Mouse (Mus musculus): ENCODE results near the gene Slc38a2. TPM values are rescaled to one million over a fixed set of nuclear protein-coding genes. Genes with fewer than 3 reads are reported as not detected.
A peak's percentile ranks its signal among the peaks of the same experiment; 100 is the strongest.

The Slc38a2 gene
- polyA plus RNA-seq, 1 experiment from 2014 or later: 165 TPM

DNA sequence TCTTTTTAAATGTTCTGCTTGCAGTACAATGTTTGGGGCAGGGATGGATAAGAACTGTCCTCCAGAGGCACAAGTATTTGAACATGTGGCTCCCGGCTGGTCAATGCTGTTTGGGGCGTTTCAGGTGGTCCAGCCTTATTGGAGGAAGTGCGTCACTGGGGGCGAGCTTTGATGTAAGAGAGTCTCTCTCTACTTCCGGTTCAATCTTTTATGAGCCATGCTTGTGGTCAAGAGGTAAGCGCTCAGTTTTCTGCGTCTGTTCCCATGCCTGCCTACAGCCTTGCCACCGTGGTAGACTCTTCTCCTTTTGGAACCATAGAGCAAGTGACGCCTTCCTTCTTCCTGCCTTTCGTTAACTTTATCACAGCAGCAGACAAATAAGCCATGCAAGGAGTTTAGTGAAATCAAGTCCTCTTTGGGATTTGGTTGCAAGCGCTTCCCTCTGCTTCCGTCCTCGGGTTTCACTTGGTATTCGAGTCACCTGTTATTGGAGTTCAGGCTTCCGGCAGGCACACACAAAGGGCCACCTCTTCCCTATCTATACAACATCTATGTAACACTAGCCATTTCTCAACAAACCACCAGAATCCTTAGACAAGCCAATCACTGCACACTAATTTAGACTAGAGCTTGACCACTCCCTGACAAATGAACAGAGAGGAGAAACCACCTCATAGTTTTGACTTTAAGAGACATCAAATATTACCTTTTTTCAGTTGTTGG, 37.3 kb upstream of the Slc38a2 start:
- Histone ChIP-seq H3K36me3 (no peaks in the 10 kb centered on the region), H3K27ac (no peak overlapping the region), H3K4me2 (replicated peaks) (no peak overlapping the region), H3K27me3 (no peaks in the 10 kb centered on the region), H3K9me3 (no peaks in the 10 kb centered on the region), H3K4me1 (peaks cover 20% of the 10 kb centered on the region), H3K4me3 (no peak overlapping the region), H3K9ac (no peak overlapping the region)
- no peak for ATAC-seq (ENCODE audit: low FRiP score, low read depth)
- 74% methylated on average over 15 of the region's 15 CpGs for WGBS

DNA sequence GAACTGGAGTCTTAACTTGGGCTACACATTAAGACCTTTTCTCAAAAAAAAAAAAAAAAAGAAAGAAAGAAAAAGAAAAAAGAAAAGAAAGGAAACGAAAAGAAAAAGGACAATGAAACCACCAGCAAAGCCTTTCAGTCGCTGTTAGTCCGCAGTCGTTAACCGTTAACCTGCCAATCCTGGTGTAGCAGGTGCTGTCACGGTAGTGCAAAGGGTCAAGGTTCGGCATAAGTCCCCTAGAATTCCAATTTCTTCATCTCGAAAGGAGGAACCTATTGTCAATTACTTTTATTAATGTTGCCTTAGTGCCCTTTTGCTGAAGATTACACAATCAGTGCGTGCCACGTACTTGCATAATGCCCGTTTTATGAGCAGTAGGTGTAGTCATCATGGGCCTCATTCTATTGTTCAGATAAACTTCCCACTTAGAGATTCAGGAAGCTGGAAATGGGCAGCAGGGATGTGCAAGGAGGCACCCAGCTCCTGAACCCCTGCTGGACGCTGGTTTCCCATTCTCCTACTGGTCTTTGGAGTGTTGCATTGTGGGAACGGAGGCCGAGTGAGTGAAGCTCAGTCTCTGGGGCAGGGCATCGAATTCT, 36.1 kb upstream of the Slc38a2 start:
- H3K27ac ChIP-seq: no peak overlapping the region
- no peak overlapping the region for H3K9ac ChIP-seq
- no peak overlapping the region for H3K4me3 ChIP-seq
- no peaks in the 10 kb centered on the region for H3K9me3 ChIP-seq
- ATAC-seq (ENCODE audit: low FRiP score, low read depth): no peak
- H3K27me3 ChIP-seq: no peaks in the 10 kb centered on the region
- no peak overlapping the region for H3K4me2 ChIP-seq (replicated peaks)
- 83% methylated on average over 15 of the region's 15 CpGs for WGBS
- peaks cover 22% of the 10 kb centered on the region for H3K4me1 ChIP-seq
- H3K36me3 ChIP-seq: no peaks in the 10 kb centered on the region

- Histone ChIP-seq H3K9ac (no peak overlapping the region), H3K36me3 (no peaks in the 10 kb centered on the region), H3K9me3 (no peaks in the 10 kb centered on the region), H3K27me3 (no peaks in the 10 kb centered on the region), H3K4me1 (peaks cover 23% of the 10 kb centered on the region), H3K4me3 (no peak overlapping the region), H3K4me2 (replicated peaks) (no peak overlapping the region; the same call in 1 of the 2 replicates), H3K27ac (no peak overlapping the region)
- WGBS: 53% methylated on average over 7 of the region's 7 CpGs
- no peak for ATAC-seq (ENCODE audit: low FRiP score, low read depth)
Observed at GRCm38 (mm10) chr15:96734423-96734822, 34.9 kb upstream of the Slc38a2 start.

GRCm38 (mm10) chr15:96730416-96730815, 30.9 kb upstream of the Slc38a2 start:
- no peak overlapping the region for H3K27ac ChIP-seq
- 88% methylated on average over 9 of the region's 9 CpGs for WGBS
- no peak overlapping the region for H3K9ac ChIP-seq

DNA sequence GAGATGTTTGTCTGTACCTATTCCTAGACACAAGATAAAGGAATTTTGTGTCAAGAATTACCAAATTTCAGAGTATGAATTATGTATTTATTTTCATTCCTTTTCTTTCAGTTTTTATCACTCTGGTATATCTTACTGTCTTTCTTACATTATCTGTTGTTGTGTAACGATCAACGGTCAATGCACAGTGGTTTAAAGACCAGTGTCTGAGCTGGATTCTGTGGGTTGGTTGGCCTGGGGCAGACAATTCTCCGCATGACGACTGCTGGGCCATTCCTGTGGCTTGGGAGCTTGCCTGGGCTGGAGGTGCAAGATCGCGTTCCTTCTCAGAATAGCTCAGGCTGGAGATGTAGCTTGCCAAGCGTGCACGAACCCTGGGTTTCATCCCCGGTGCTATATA, 30.3 kb upstream of the Slc38a2 start:
- no peak overlapping the region for H3K9ac ChIP-seq
- ATAC-seq (ENCODE audit: low FRiP score, low read depth): no peak
- H3K27ac ChIP-seq: no peak overlapping the region
- 83% methylated on average over 9 of the region's 9 CpGs for WGBS
- no peaks in the 10 kb centered on the region for H3K27me3 ChIP-seq
- no peaks in the 10 kb centered on the region for H3K36me3 ChIP-seq
- peaks cover 33% of the 10 kb centered on the region for H3K4me1 ChIP-seq
- H3K9me3 ChIP-seq: no peaks in the 10 kb centered on the region
- no peak overlapping the region for H3K4me2 ChIP-seq (replicated peaks)
- no peak overlapping the region for H3K4me3 ChIP-seq

More at GRCm38 (mm10) chr15:96730416-96730815, 30.9 kb upstream of the Slc38a2 start:
- peaks cover 33% of the 10 kb centered on the region for H3K4me1 ChIP-seq
- no peak overlapping the region for H3K4me2 ChIP-seq (replicated peaks)
- no peak overlapping the region for H3K4me3 ChIP-seq
- ATAC-seq (ENCODE audit: low FRiP score, low read depth): no peak
- H3K36me3 ChIP-seq: no peaks in the 10 kb centered on the region
- no peaks in the 10 kb centered on the region for H3K27me3 ChIP-seq
- no peaks in the 10 kb centered on the region for H3K9me3 ChIP-seq

GRCm38 (mm10) chr15:96728993-96729392, 29.5 kb upstream of the Slc38a2 start:
- Histone ChIP-seq H3K4me1 (peaks cover 26% of the 10 kb centered on the region), H3K4me3 (no peak overlapping the region), H3K36me3 (no peaks in the 10 kb centered on the region), H3K27me3 (no peaks in the 10 kb centered on the region), H3K9me3 (no peaks in the 10 kb centered on the region), H3K27ac (peak overlapping the region; percentile 44), H3K9ac (no peak overlapping the region), H3K4me2 (replicated peaks) (no peak overlapping the region)
- 28% methylated on average over 10 of the region's 10 CpGs for WGBS
- ATAC-seq (ENCODE audit: low FRiP score, low read depth): no peak

- Histone ChIP-seq H3K4me3 (no peak overlapping the region), H3K9me3 (no peaks in the 10 kb centered on the region), H3K9ac (no peak overlapping the region), H3K27me3 (no peaks in the 10 kb centered on the region), H3K36me3 (no peaks in the 10 kb centered on the region), H3K27ac (peak overlapping the region; percentile 44; the same call in 1 of the 2 replicates), H3K4me2 (replicated peaks) (no peak overlapping the region), H3K4me1 (peaks cover 20% of the 10 kb centered on the region)
- 60% methylated on average over 4 of the region's 4 CpGs for WGBS
- ATAC-seq (ENCODE audit: low FRiP score, low read depth): no peak
Observed at GRCm38 (mm10) chr15:96728346-96728745, 28.8 kb upstream of the Slc38a2 start.

DNA sequence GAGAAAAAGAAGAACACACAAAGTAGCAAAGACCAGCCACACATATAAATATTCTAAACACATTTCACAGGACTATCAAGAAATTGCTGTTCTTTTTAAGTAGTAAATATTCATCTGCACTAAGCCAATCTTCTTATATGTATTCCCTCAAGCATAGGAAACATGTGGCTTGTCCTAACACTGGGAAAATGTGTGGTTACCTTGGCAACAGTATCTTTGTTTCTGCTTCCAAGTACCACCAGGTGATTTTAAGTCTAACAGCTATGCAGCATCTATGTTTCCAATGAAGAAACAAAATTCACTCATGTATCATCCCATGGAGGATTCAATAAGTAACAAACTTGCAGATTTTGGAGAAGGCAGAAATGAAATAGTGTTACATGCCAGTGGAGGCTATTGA, 25.0 kb upstream of the Slc38a2 start:
- Histone ChIP-seq H3K36me3 (no peaks in the 10 kb centered on the region), H3K27ac (no peak overlapping the region), H3K27me3 (no peaks in the 10 kb centered on the region), H3K4me1 (peaks cover 11% of the 10 kb centered on the region), H3K9ac (no peak overlapping the region), H3K4me2 (replicated peaks) (no peak overlapping the region), H3K4me3 (no peak overlapping the region), H3K9me3 (no peaks in the 10 kb centered on the region; the same call in 1 of the 2 replicates)
- no peak for ATAC-seq (ENCODE audit: low FRiP score, low read depth)

DNA sequence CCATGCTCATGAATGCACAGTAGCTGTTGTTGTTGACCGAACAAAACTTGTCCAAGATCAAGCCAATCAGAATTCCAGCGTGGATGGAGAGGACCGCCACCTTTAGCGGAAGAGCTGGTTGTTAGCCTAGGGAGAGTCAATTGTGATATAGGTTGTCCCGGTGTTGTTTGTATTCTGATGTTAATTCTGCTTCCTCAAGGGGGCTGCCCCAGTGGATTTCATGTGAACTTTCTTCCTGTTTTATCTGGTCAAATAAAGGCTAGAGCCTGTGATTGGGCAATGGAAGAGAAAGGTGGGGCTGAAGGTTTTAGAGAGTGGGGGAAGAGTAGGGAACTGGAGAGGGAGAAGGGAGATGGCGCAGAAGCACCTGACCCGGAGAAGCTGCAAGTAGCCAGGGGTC, 22.7 kb upstream of the Slc38a2 start:
- Histone ChIP-seq H3K4me1 (peaks cover under 1% of the 10 kb centered on the region; the same call in 1 of the 2 replicates), H3K27me3 (no peaks in the 10 kb centered on the region), H3K4me3 (no peak overlapping the region), H3K9me3 (no peaks in the 10 kb centered on the region; the same call in 1 of the 2 replicates), H3K36me3 (no peaks in the 10 kb centered on the region), H3K27ac (no peak overlapping the region), H3K4me2 (replicated peaks) (no peak overlapping the region), H3K9ac (no peak overlapping the region)
- WGBS: 77% methylated on average over 7 of the region's 7 CpGs
- no peak for ATAC-seq (ENCODE audit: low FRiP score, low read depth)

- no peak overlapping the region for H3K27ac ChIP-seq
Observed at GRCm38 (mm10) chr15:96720146-96720545, 20.6 kb upstream of the Slc38a2 start.

DNA sequence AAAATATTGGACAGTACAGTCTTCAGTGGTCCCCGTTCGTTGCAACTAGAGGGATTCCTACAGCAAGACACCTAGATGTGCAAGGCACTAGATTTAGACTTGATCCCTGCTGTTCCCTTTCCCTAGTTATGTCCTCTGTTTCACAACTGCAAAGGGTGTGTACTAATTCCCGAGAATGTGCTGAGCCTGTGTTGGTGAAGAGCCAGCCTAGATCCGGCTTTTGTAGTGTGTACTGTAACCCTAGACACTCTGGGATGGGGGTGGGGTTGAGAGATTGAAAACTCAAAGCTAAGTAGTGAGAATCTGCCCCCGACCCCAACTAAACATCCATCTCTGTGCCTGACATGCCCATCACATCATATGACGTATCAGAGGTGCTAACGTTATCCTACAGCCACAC, 18.9 kb upstream of the Slc38a2 start:
- no peak for ATAC-seq (ENCODE audit: low FRiP score, low read depth)
- no peaks in the 10 kb centered on the region for H3K27me3 ChIP-seq
- H3K4me2 ChIP-seq (replicated peaks): no peak overlapping the region

More at GRCm38 (mm10) chr15:96720146-96720545, 20.6 kb upstream of the Slc38a2 start:
- H3K9me3 ChIP-seq: no peaks in the 10 kb centered on the region; the same call in 1 of the 2 replicates
- no peak overlapping the region for H3K4me3 ChIP-seq
- no peaks in the 10 kb centered on the region for H3K36me3 ChIP-seq
- WGBS: 76% methylated on average over 6 of the region's 6 CpGs
- H3K27me3 ChIP-seq: no peaks in the 10 kb centered on the region
- H3K9ac ChIP-seq: no peak overlapping the region
- no peak for ATAC-seq (ENCODE audit: low FRiP score, low read depth)
- no peak overlapping the region for H3K4me2 ChIP-seq (replicated peaks)
- peaks cover 6% of the 10 kb centered on the region; the same call in 1 of the 2 replicates for H3K4me1 ChIP-seq

GRCm38 (mm10) chr15:96717181-96717580, 17.7 kb upstream of the Slc38a2 start:
- Histone ChIP-seq H3K4me2 (replicated peaks) (no peak overlapping the region), H3K27ac (no peak overlapping the region), H3K36me3 (no peaks in the 10 kb centered on the region), H3K9ac (no peak overlapping the region), H3K27me3 (no peaks in the 10 kb centered on the region), H3K4me1 (peaks cover 6% of the 10 kb centered on the region; the same call in 1 of the 2 replicates), H3K9me3 (no peaks in the 10 kb centered on the region; the same call in 1 of the 2 replicates), H3K4me3 (no peak overlapping the region)
- 28% methylated on average over 3 of the region's 3 CpGs for whole genome bisulfite sequencing
- ATAC-seq (ENCODE audit: low FRiP score, low read depth): no peak

More for the DNA sequence above, 18.9 kb upstream of the Slc38a2 start:
- Histone ChIP-seq H3K4me3 (no peak overlapping the region), H3K9me3 (no peaks in the 10 kb centered on the region; the same call in 1 of the 2 replicates), H3K9ac (no peak overlapping the region), H3K27ac (no peak overlapping the region), H3K36me3 (no peaks in the 10 kb centered on the region), H3K4me1 (peaks cover 6% of the 10 kb centered on the region; the same call in 1 of the 2 replicates)
- 74% methylated on average over 7 of the region's 7 CpGs for WGBS

Measured in limb, embryonic 13.5 days (tissue).